Mouse (Mus musculus): ENCODE results near the gene Btbd35f11. TPM values are rescaled to one million over a fixed set of nuclear protein-coding genes. Genes with fewer than 3 reads are reported as not detected.
"Not testable (repeated sequence)": the region's sequence is repeated elsewhere in the genome, so short reads cannot be mapped to it uniquely, and the experiment has no call there.

The Btbd35f11 gene
- not detected in 2 replicates for polyA plus RNA-seq (2015; fragmentation: Nextera tagmentation; extraction: Ambion mirVana)

GRCm38 (mm10) chrX:3443590-3443989 is at the start of gene Btbd35f11:
TSS of gene Btbd35f11 (minus strand) at chrX:3443690.
- ATAC-seq (replicated peaks; ENCODE audit: insufficient number of reproducible peaks, insufficient read depth, low FRiP score, low read depth); H3K4me3 ChIP-seq; H3K27ac ChIP-seq; H3K4me1 ChIP-seq (replicated peaks); H3K4me2 ChIP-seq; H3K36me3 ChIP-seq; H3K9ac ChIP-seq; H3K9me3 ChIP-seq (replicated peaks); H3K27me3 ChIP-seq: not testable (repeated sequence)
- 43% methylated on average over 2 of the region's 3 CpGs for WGBS

GRCm38 (mm10) chrX:3409946-3410345 is 33.5 kb downstream of the Btbd35f11 start:
- H3K9ac ChIP-seq; H3K27me3 ChIP-seq; H3K27ac ChIP-seq; H3K9me3 ChIP-seq (replicated peaks); H3K4me3 ChIP-seq; H3K4me1 ChIP-seq (replicated peaks); H3K4me2 ChIP-seq; H3K36me3 ChIP-seq; ATAC-seq (replicated peaks; ENCODE audit: insufficient number of reproducible peaks, insufficient read depth, low FRiP score, low read depth): not testable (repeated sequence)
- WGBS, result 94% methylated on average over 1 of the region's 2 CpGs

Other genes with a start within 250 kb of the Btbd35f11 start
- not detected in 2 replicates for gene Btbd35f24, start 247.9 kb downstream of the Btbd35f11 start, polyA plus RNA-seq (2015; fragmentation: Nextera tagmentation; extraction: Ambion mirVana)